Mouse (Mus musculus) lung, postnatal 25 days (tissue): ENCODE data around the gene Mtcl1.
A peak's percentile ranks its signal among the peaks of the same experiment; 100 is the strongest.
"Not testable (repeated sequence)": the region's sequence is repeated elsewhere in the genome, so short reads cannot be mapped to it uniquely, and the experiment has no call there.

Experiments used
- DNase-seq: peaks from one replicate; pipeline ENCODE4 v3.0.0; 2022; ENCODE audit warnings: low spot score

Gene Mtcl1

GRCm38 (mm10) chr17:66447978-66448377 is 1.6 kb downstream of the Mtcl1 start:
- no peak for DNase-seq

- no peak for DNase-seq
Measured at GRCm38 (mm10) chr17:66447007-66447312, 2.6 kb downstream of the Mtcl1 start.

- no peak for DNase-seq
Measured at GRCm38 (mm10) chr17:66446196-66447006, 3.1 kb downstream of the Mtcl1 start.

GRCm38 (mm10) chr17:66444059-66444700 is 5.4 kb downstream of the Mtcl1 start:
- peak; percentile 56 for DNase-seq

GRCm38 (mm10) chr17:66439888-66440287 is 9.7 kb downstream of the Mtcl1 start:
- no peak for DNase-seq

GRCm38 (mm10) chr17:66439051-66439753 is 10.3 kb downstream of the Mtcl1 start:
- no peak for DNase-seq

- no peak for DNase-seq
Measured at GRCm38 (mm10) chr17:66438137-66438536, 11.4 kb downstream of the Mtcl1 start.

- DNase-seq: no peak
Measured at GRCm38 (mm10) chr17:66436811-66437210, 12.7 kb downstream of the Mtcl1 start.

GRCm38 (mm10) chr17:66435982-66436381 is 13.6 kb downstream of the Mtcl1 start:
- no peak for DNase-seq

- no peak for DNase-seq
Measured at GRCm38 (mm10) chr17:66435007-66435406, 14.5 kb downstream of the Mtcl1 start.

GRCm38 (mm10) chr17:66434566-66434965 is 15.0 kb downstream of the Mtcl1 start:
- no peak for DNase-seq

- not testable (repeated sequence) for DNase-seq
Measured at GRCm38 (mm10) chr17:66424601-66425000, 24.9 kb downstream of the Mtcl1 start.

GRCm38 (mm10) chr17:66419421-66419820 is 30.1 kb downstream of the Mtcl1 start:
- DNase-seq: peak; percentile 50

GRCm38 (mm10) chr17:66417748-66418147 is 31.8 kb downstream of the Mtcl1 start:
- DNase-seq: no peak

GRCm38 (mm10) chr17:66417329-66417728 is 32.2 kb downstream of the Mtcl1 start:
- DNase-seq: no peak

- no peak for DNase-seq
Measured at GRCm38 (mm10) chr17:66416841-66417313, 32.7 kb downstream of the Mtcl1 start.

- DNase-seq: no peak
Measured at GRCm38 (mm10) chr17:66416436-66416835, 33.1 kb downstream of the Mtcl1 start.

- no peak for DNase-seq
Measured at GRCm38 (mm10) chr17:66414331-66414730, 35.2 kb downstream of the Mtcl1 start.

GRCm38 (mm10) chr17:66412155-66412970 is 37.2 kb downstream of the Mtcl1 start:
- no peak for DNase-seq

GRCm38 (mm10) chr17:66410884-66411426 is 38.6 kb downstream of the Mtcl1 start:
- DNase-seq: no peak

- no peak for DNase-seq
Measured at GRCm38 (mm10) chr17:66409070-66409605, 40.4 kb downstream of the Mtcl1 start.
